Mouse (Mus musculus): ENCODE data around the gene Ppp2r5e. TPM values are rescaled to one million over a fixed set of nuclear protein-coding genes. Genes with fewer than 3 reads are reported as not detected.

Ppp2r5e gene
- polyA plus RNA-seq, 1 experiment from 2014 or later = 11.8 TPM

GRCm38 (mm10) chr12:75478117-75478516 lies 117.9 kb downstream of the Ppp2r5e start:
- no peak for ATAC-seq
- 78% methylated on average over 4 of the region's 4 CpGs for WGBS
- no peak overlapping the region for H3K4me3 ChIP-seq (replicated peaks)

GRCm38 (mm10) chr12:75473021-75473420 lies 123.0 kb downstream of the Ppp2r5e start:
- Histone ChIP-seq H3K9ac (no peak overlapping the region), H3K4me3 (replicated peaks) (no peak overlapping the region), H3K9me3 (no peaks in the 10 kb centered on the region), H3K4me2 (replicated peaks) (no peak overlapping the region), H3K27me3 (replicated peaks) (no peaks in the 10 kb centered on the region), H3K4me1 (replicated peaks) (no peaks in the 10 kb centered on the region; the same call in 1 of the 2 replicates), H3K36me3 (no peaks in the 10 kb centered on the region), H3K27ac (no peak overlapping the region)
- 58% methylated on average over 2 of the region's 2 CpGs for WGBS
- ATAC-seq = no peak

More at GRCm38 (mm10) chr12:75478117-75478516, 117.9 kb downstream of the Ppp2r5e start:
- no peak overlapping the region for H3K9ac ChIP-seq
- no peaks in the 10 kb centered on the region for H3K9me3 ChIP-seq
- no peaks in the 10 kb centered on the region for H3K36me3 ChIP-seq
- H3K4me2 ChIP-seq (replicated peaks) = no peak overlapping the region
- H3K27ac ChIP-seq = no peak overlapping the region
- no peaks in the 10 kb centered on the region for H3K27me3 ChIP-seq (replicated peaks)
- H3K4me1 ChIP-seq (replicated peaks) = no peaks in the 10 kb centered on the region

GRCm38 (mm10) chr12:75472107-75472506 lies 123.9 kb downstream of the Ppp2r5e start:
- H3K4me3 ChIP-seq (replicated peaks) = no peak overlapping the region
- H3K4me1 ChIP-seq (replicated peaks) = no peaks in the 10 kb centered on the region; the same call in 1 of the 2 replicates
- no peaks in the 10 kb centered on the region for H3K27me3 ChIP-seq (replicated peaks)
- no peak overlapping the region for H3K4me2 ChIP-seq (replicated peaks)
- H3K9me3 ChIP-seq = no peaks in the 10 kb centered on the region
- ATAC-seq = no peak
- H3K27ac ChIP-seq = no peak overlapping the region
- WGBS = 65% methylated on average over 3 of the region's 3 CpGs
- H3K9ac ChIP-seq = no peak overlapping the region
- H3K36me3 ChIP-seq = no peaks in the 10 kb centered on the region

GRCm38 (mm10) chr12:75467814-75468213 lies 128.2 kb downstream of the Ppp2r5e start:
- no peak overlapping the region for H3K9ac ChIP-seq
- ATAC-seq = peak; percentile 32; the same call in 1 of the 2 replicates
- WGBS = 87% methylated on average over 6 of the region's 6 CpGs
- H3K4me3 ChIP-seq (replicated peaks) = no peak overlapping the region
- no peak overlapping the region for H3K27ac ChIP-seq
- no peaks in the 10 kb centered on the region for H3K27me3 ChIP-seq (replicated peaks)
- no peaks in the 10 kb centered on the region; the same call in 1 of the 2 replicates for H3K4me1 ChIP-seq (replicated peaks)
- no peaks in the 10 kb centered on the region for H3K36me3 ChIP-seq
- H3K9me3 ChIP-seq = no peaks in the 10 kb centered on the region
- H3K4me2 ChIP-seq (replicated peaks) = no peak overlapping the region

- ATAC-seq = no peak
- Histone ChIP-seq H3K4me1 (replicated peaks) (no peaks in the 10 kb centered on the region), H3K36me3 (no peaks in the 10 kb centered on the region), H3K9me3 (no peaks in the 10 kb centered on the region), H3K9ac (no peak overlapping the region), H3K4me3 (replicated peaks) (no peak overlapping the region), H3K4me2 (replicated peaks) (no peak overlapping the region), H3K27ac (no peak overlapping the region), H3K27me3 (replicated peaks) (no peaks in the 10 kb centered on the region)
- 77% methylated on average over 5 of the region's 5 CpGs for WGBS
Measured at GRCm38 (mm10) chr12:75467127-75467526, 128.9 kb downstream of the Ppp2r5e start.

GRCm38 (mm10) chr12:75466206-75466605 lies 129.8 kb downstream of the Ppp2r5e start:
- no peaks in the 10 kb centered on the region for H3K27me3 ChIP-seq (replicated peaks)
- H3K4me2 ChIP-seq (replicated peaks) = no peak overlapping the region
- no peak overlapping the region for H3K27ac ChIP-seq
- H3K4me3 ChIP-seq (replicated peaks) = no peak overlapping the region
- no peaks in the 10 kb centered on the region for H3K9me3 ChIP-seq
- H3K36me3 ChIP-seq = no peaks in the 10 kb centered on the region
- H3K9ac ChIP-seq = no peak overlapping the region
- WGBS = 86% methylated on average over 7 of the region's 7 CpGs
- no peaks in the 10 kb centered on the region for H3K4me1 ChIP-seq (replicated peaks)
- ATAC-seq = no peak

GRCm38 (mm10) chr12:75464016-75464769 lies 131.9 kb downstream of the Ppp2r5e start:
- Histone ChIP-seq H3K4me1 (replicated peaks) (no peaks in the 10 kb centered on the region), H3K4me3 (replicated peaks) (no peak overlapping the region), H3K9ac (no peak overlapping the region), H3K27ac (no peak overlapping the region), H3K27me3 (replicated peaks) (no peaks in the 10 kb centered on the region), H3K9me3 (no peaks in the 10 kb centered on the region), H3K4me2 (replicated peaks) (no peak overlapping the region), H3K36me3 (0 out of 2 replicates have a peak, but pooled peaks cover 5% of the 10 kb centered on the region)
- ATAC-seq = no peak
- 75% methylated on average over 9 of the region's 9 CpGs for WGBS

GRCm38 (mm10) chr12:75460561-75460960 lies 135.5 kb downstream of the Ppp2r5e start:
- ATAC-seq = no peak

GRCm38 (mm10) chr12:75459656-75460055 lies 136.4 kb downstream of the Ppp2r5e start:
- ATAC-seq = no peak
- no peak overlapping the region for H3K4me3 ChIP-seq (replicated peaks)
- no peak overlapping the region for H3K27ac ChIP-seq
- H3K36me3 ChIP-seq = 0 out of 2 replicates have a peak, but pooled peaks cover 11% of the 10 kb centered on the region
- H3K9me3 ChIP-seq = no peaks in the 10 kb centered on the region
- H3K27me3 ChIP-seq (replicated peaks) = no peaks in the 10 kb centered on the region
- H3K9ac ChIP-seq = no peak overlapping the region
- 94% methylated on average over 5 of the region's 5 CpGs for WGBS
- H3K4me2 ChIP-seq (replicated peaks) = no peak overlapping the region
- H3K4me1 ChIP-seq (replicated peaks) = no peaks in the 10 kb centered on the region

More at GRCm38 (mm10) chr12:75460561-75460960, 135.5 kb downstream of the Ppp2r5e start:
- Histone ChIP-seq H3K36me3 (0 out of 2 replicates have a peak, but pooled peaks cover 11% of the 10 kb centered on the region), H3K9me3 (no peaks in the 10 kb centered on the region), H3K4me1 (replicated peaks) (no peaks in the 10 kb centered on the region), H3K27me3 (replicated peaks) (no peaks in the 10 kb centered on the region), H3K4me3 (replicated peaks) (no peak overlapping the region), H3K9ac (no peak overlapping the region), H3K4me2 (replicated peaks) (no peak overlapping the region), H3K27ac (no peak overlapping the region)
- 91% methylated on average over 5 of the region's 5 CpGs for WGBS

- ATAC-seq = no peak
- Histone ChIP-seq H3K4me1 (replicated peaks) (0 out of 2 replicates have a peak, but pooled peaks cover 4% of the 10 kb centered on the region), H3K9me3 (no peaks in the 10 kb centered on the region), H3K4me3 (replicated peaks) (no peak overlapping the region), H3K4me2 (replicated peaks) (no peak overlapping the region), H3K36me3 (peaks cover 14% of the 10 kb centered on the region; the same call in 1 of the 2 replicates), H3K27me3 (replicated peaks) (no peaks in the 10 kb centered on the region), H3K9ac (no peak overlapping the region), H3K27ac (no peak overlapping the region)
- WGBS = 95% methylated on average over 6 of the region's 6 CpGs
Measured at GRCm38 (mm10) chr12:75453441-75453840, 142.6 kb downstream of the Ppp2r5e start.

GRCm38 (mm10) chr12:75453027-75453426 lies 143.0 kb downstream of the Ppp2r5e start:
- Histone ChIP-seq H3K9ac (no peak overlapping the region), H3K4me3 (replicated peaks) (no peak overlapping the region), H3K36me3 (peaks cover 12% of the 10 kb centered on the region; the same call in 1 of the 2 replicates), H3K4me2 (replicated peaks) (no peak overlapping the region), H3K9me3 (no peaks in the 10 kb centered on the region), H3K27me3 (replicated peaks) (no peaks in the 10 kb centered on the region), H3K27ac (no peak overlapping the region), H3K4me1 (replicated peaks) (0 out of 2 replicates have a peak, but pooled peaks cover 4% of the 10 kb centered on the region)
- 81% methylated on average over 4 of the region's 4 CpGs for WGBS
- no peak for ATAC-seq

GRCm38 (mm10) chr12:75450592-75450991 lies 145.5 kb downstream of the Ppp2r5e start:
- Histone ChIP-seq H3K36me3 (peaks cover 12% of the 10 kb centered on the region; the same call in 1 of the 2 replicates), H3K9me3 (no peaks in the 10 kb centered on the region), H3K4me2 (replicated peaks) (no peak overlapping the region), H3K27me3 (replicated peaks) (no peaks in the 10 kb centered on the region), H3K4me3 (replicated peaks) (no peak overlapping the region), H3K9ac (no peak overlapping the region), H3K4me1 (replicated peaks) (0 out of 2 replicates have a peak, but pooled peaks cover 4% of the 10 kb centered on the region), H3K27ac (no peak overlapping the region)
- WGBS = 94% methylated on average over 8 of the region's 8 CpGs
- 0 out of 2 replicates have a peak, but pooled peaks have one; percentile 28 for ATAC-seq
